In genomic region chr6:127443910-127444309, GRCm38 (mm10) we compare ENCODE assay signal across 19 mouse cellular contexts. TPM values are rescaled to one million over a fixed set of nuclear protein-coding genes. Genes with fewer than 3 reads are reported as not detected.
DNase-seq lines count a peak whose midpoint lies in the region; ATAC-seq lines count a peak whose summit lies in the region.
"Had no signal": no experiment of that assay in that cellular context is flagged by ENCODE, and none has a peak within 500 bp of the region (broad histone marks: within the 10 kb centered on the region; RNA-seq: fewer than 3 reads in every experiment).

No protein-coding gene starts in this region.

- DNase-seq in embryo, embryonic 10 days (ENCODE audit: low spot score), result peak; percentile 29
- DNase-seq in embryo, embryonic 9.5 days (ENCODE audit: extremely low spot score), result no peak
- DNase-seq in midbrain, embryonic 10.5 days (ENCODE audit: low spot score), result peak; percentile 47
- no peak for DNase-seq in forebrain, embryonic 14.5 days (ENCODE audit: low spot score)
- no peak for DNase-seq in spleen, postnatal 14 days (ENCODE audit: low spot score in 2 of 2)
- DNase-seq in thymus, postnatal 4 days, result no peak
- no peak for DNase-seq in urinary bladder, postnatal 10 days (ENCODE audit: low spot score)
- DNase-seq: adrenal gland, adult 8-10 months; gastrocnemius, postnatal 25 days; kidney, adult 2 months; kidney, postnatal 10 days; retina, postnatal 1 day; right cerebral cortex, postnatal 4 days had no signal

- H3K4me1 ChIP-seq in midbrain, embryonic 10.5 days, result peaks cover 82% of the 10 kb centered on the region
- peaks cover 33% of the 10 kb centered on the region for H3K4me1 ChIP-seq in midbrain, embryonic 15.5 days
- peaks cover 48% of the 10 kb centered on the region for H3K4me1 ChIP-seq in forebrain, embryonic 14.5 days (ENCODE audit: control insufficient read depth, insufficient read depth, low read length)

- ATAC-seq in midbrain, embryonic 15.5 days (replicated peaks), result no peak
- ATAC-seq in forebrain, embryonic 14.5 days, result peak; percentile 35
- ATAC-seq: lung, postnatal 0 days; Patski had no signal

- H3K4me3 ChIP-seq in midbrain, embryonic 10.5 days, result no peak overlapping the region
- no peak overlapping the region for H3K4me3 ChIP-seq in midbrain, embryonic 15.5 days
- no peak overlapping the region for H3K4me3 ChIP-seq in forebrain, embryonic 14.5 days (ENCODE audit: low read depth, low read length)
- H3K4me3 ChIP-seq: heart, adult 2 months; layer of hippocampus, adult 2 months had no signal

- peaks cover 31% of the 10 kb centered on the region for H3K27me3 ChIP-seq in midbrain, embryonic 10.5 days (ENCODE audit: low read depth, poor library complexity, severe bottlenecking)
- no peaks in the 10 kb centered on the region for H3K27me3 ChIP-seq in midbrain, embryonic 15.5 days (replicated peaks)
- no peaks in the 10 kb centered on the region for H3K27me3 ChIP-seq in forebrain, embryonic 14.5 days (replicated peaks; ENCODE audit: control insufficient read depth, insufficient read depth, low read length)
- H3K27me3 ChIP-seq: Patski had no signal

- H3K36me3 ChIP-seq in midbrain, embryonic 10.5 days, result no peaks in the 10 kb centered on the region
- no peaks in the 10 kb centered on the region for H3K36me3 ChIP-seq in midbrain, embryonic 15.5 days (replicated peaks)
- no peaks in the 10 kb centered on the region for H3K36me3 ChIP-seq in forebrain, embryonic 14.5 days (ENCODE audit: control insufficient read depth, insufficient read depth, low read length)

- WGBS in midbrain, embryonic 10.5 days, result 14% methylated on average over 2 of the region's 2 CpGs
- WGBS in midbrain, embryonic 15.5 days, result 7% methylated on average over 2 of the region's 2 CpGs
- WGBS in forebrain, embryonic 14.5 days, result 5% methylated on average over 2 of the region's 2 CpGs

- no peaks in the 10 kb centered on the region for H3K9me3 ChIP-seq in midbrain, embryonic 10.5 days (replicated peaks)
- H3K9me3 ChIP-seq in midbrain, embryonic 15.5 days, result no peaks in the 10 kb centered on the region
- no peaks in the 10 kb centered on the region for H3K9me3 ChIP-seq in forebrain, embryonic 14.5 days (replicated peaks; ENCODE audit: control insufficient read depth, low read length)

- H3K27ac ChIP-seq in midbrain, embryonic 10.5 days (replicated peaks), result peak overlapping the region; percentile 78
- H3K27ac ChIP-seq in midbrain, embryonic 15.5 days, result no peak overlapping the region
- peak overlapping the region; percentile 44; the same call in 1 of the 2 replicates for H3K27ac ChIP-seq in forebrain, embryonic 14.5 days (ENCODE audit: low read depth, low read length)
- H3K27ac ChIP-seq: heart, adult 2 months; layer of hippocampus, adult 2 months; stomach, postnatal 0 days had no signal

- no peak overlapping the region for H3K9ac ChIP-seq in midbrain, embryonic 15.5 days
- no peak overlapping the region for H3K9ac ChIP-seq in forebrain, embryonic 14.5 days (ENCODE audit: low read length)

- H3K4me2 ChIP-seq in midbrain, embryonic 15.5 days, result no peak overlapping the region
- H3K4me2 ChIP-seq in forebrain, embryonic 14.5 days (ENCODE audit: low read length), result no peak overlapping the region

RNA-seq across cellular contexts. Expression of gene Parp11, which starts 2.7 kb away (rescaled TPM):
- polyA plus RNA-seq in midbrain, embryonic 10.5 days (2016; fragmentation: Nextera tagmentation; extraction: Ambion mirVana), result 39.0 and 48.4 TPM in 2 replicates
- polyA plus RNA-seq in midbrain, embryonic 15.5 days (2015; fragmentation: Nextera tagmentation; extraction: Ambion mirVana), result 90.4 and 95.6 TPM in 2 replicates
- 83.3 and 90.2 TPM in 2 replicates for polyA plus RNA-seq in forebrain, embryonic 14.5 days (2014; fragmentation: Nextera tagmentation; extraction: Ambion mirVana)

Comparison
In these comparisons a context has a peak if more than half of its experiments do, and no peak if none do; other contexts are left out.
1. DNase-seq: peak in embryo, embryonic 10 days (single experiment) and midbrain, embryonic 10.5 days (single experiment); none in embryo, embryonic 9.5 days (single experiment), forebrain, embryonic 14.5 days (single experiment), spleen, postnatal 14 days (0 of 2), thymus, postnatal 4 days (single experiment) and urinary bladder, postnatal 10 days (single experiment).